Mouse (Mus musculus) ES-E14 (cell line): ENCODE results near the gene Pstk. TPM values are rescaled to one million over a fixed set of nuclear protein-coding genes. Genes with fewer than 3 reads are reported as not detected.
A peak's percentile ranks its signal among the peaks of the same experiment; 100 is the strongest.

ENCODE experiments used
- DNase-seq: peaks from one replicate; pipeline ENCODE4 v3.0.0-alpha.2; 2013; ENCODE audit warnings: low read depth, low spot score
- H3K27ac ChIP-seq: 2 replicates; pipeline ENCODE4 v1.5.1; 2012; ENCODE audit warnings: low read depth, mild to moderate bottlenecking, low read length, moderate library complexity, mixed read lengths; ENCODE audit not compliant: poor library complexity, insufficient read depth, severe bottlenecking
- H3K36me3 ChIP-seq: 2 replicates; pipeline ENCODE4 v1.6.1; 2012; ENCODE audit warnings: mild to moderate bottlenecking, low read length, moderate library complexity, mixed read lengths; ENCODE audit not compliant: control insufficient read depth, poor library complexity, insufficient read depth, severe bottlenecking
- H3K4me1 ChIP-seq, 2 experiments: fragments of 150-350 bp in 1 of 2; sonication (generic) in 1 of 2; 2 replicates each; pipeline ENCODE4 v1.6.1; 2012; ENCODE audit warnings: low read length in 2 of 2, mild to moderate bottlenecking in 1 of 2, mixed read lengths in 1 of 2; ENCODE audit not compliant: control insufficient read depth in 2 of 2, insufficient read depth in 2 of 2, poor library complexity in 1 of 2
- H3K4me3 ChIP-seq, 2 experiments: fragments of 150-350 bp in 1 of 2; sonication (generic) in 1 of 2; 2 replicates each; pipeline ENCODE4 v1.5.1; 2012; ENCODE audit warnings: low read length in 2 of 2, low read depth in 1 of 2, mild to moderate bottlenecking in 1 of 2, mixed read lengths in 1 of 2; ENCODE audit not compliant: insufficient read depth in 1 of 2, poor library complexity in 1 of 2, severe bottlenecking in 1 of 2
- H3K9ac ChIP-seq: 2 replicates; pipeline ENCODE4 v1.6.1; 2012; ENCODE audit warnings: low read depth, mild to moderate bottlenecking, low read length, mixed read lengths; ENCODE audit not compliant: poor library complexity, insufficient read depth, severe bottlenecking
- H3K9me3 ChIP-seq: fragments of 150-350 bp; sonication (generic); 2 replicates; pipeline ENCODE4 v1.6.1; 2012; ENCODE audit warnings: low read depth, mild to moderate bottlenecking, low read length; ENCODE audit not compliant: control insufficient read depth, insufficient read depth
- CHD2 ChIP-seq: IDR thresholded peaks from 2 replicates; pipeline ENCODE4 v1.6.1; 2014; ENCODE audit warnings: mild to moderate bottlenecking, low read depth, low read length, inconsistent platforms
- HCFC1 ChIP-seq: IDR thresholded peaks from 2 replicates; pipeline ENCODE4 v1.6.1; 2012; ENCODE audit warnings: low read length, inconsistent platforms, borderline replicate concordance; ENCODE audit not compliant: insufficient read depth
- MAFK ChIP-seq: IDR thresholded peaks from 2 replicates; pipeline ENCODE4 v1.6.1; 2014; ENCODE audit warnings: mild to moderate bottlenecking, low read depth, low read length, inconsistent platforms; ENCODE audit not compliant: insufficient read depth
- ZC3H11A ChIP-seq: IDR thresholded peaks from 2 replicates; pipeline ENCODE4 v1.6.1; 2012; ENCODE audit warnings: low read depth, mild to moderate bottlenecking, inconsistent platforms, low read length, borderline replicate concordance
- ZNF384 ChIP-seq: IDR thresholded peaks from 2 replicates; pipeline ENCODE4 v1.6.1; 2012; ENCODE audit warnings: low read depth, low read length, inconsistent platforms
- in situ Hi-C, 2 experiments: fragments of 600-800 bp; cut with MboI; formaldehyde crosslinking; loops; one replicate each; pipeline ENCODE4 v1.15.1; 2025; ENCODE audit warnings: low sequenced_read_pairs in 2 of 2, inconsistent platforms in 1 of 2; ENCODE audit not compliant: unreplicated experiment in 2 of 2
- total RNA-seq: library from RNA; depleted of rRNA; stranded (reverse); fragments of 300-350 nt; gene quantifications from 2 replicates; pipeline ENCODE4 v1.2.3, GENCODE M21; 2012; rRNA removed

Gene Pstk
- total RNA-seq, result 44.5 and 50.6 TPM in 2 replicates

- Histone ChIP-seq H3K9ac (peak within 1 kb of the TSS; percentile 92), H3K36me3 (peaks cover 2% of the 10 kb centered on the region; the same call in 1 of the 2 replicates), H3K27ac (no peak within 1 kb of the TSS), H3K4me1 (no peaks in the 10 kb centered on the region), H3K4me3 (peak within 1 kb of the TSS; percentile 85 to 88), H3K9me3 (no peaks in the 10 kb centered on the region)
- in situ Hi-C loops, result no loop called here
- TF ChIP-seq ZNF384, result no peak
- no peak for TF ChIP-seq ZC3H11A
- TF ChIP-seq CHD2, result no peak
- TF ChIP-seq HCFC1, result peak; percentile 68; the same call in 1 of the 2 replicates
- peak; percentile 80 for DNase-seq
Observed at GRCm38 (mm10) chr7:131370648-131371469, at the start of gene Pstk. TSS of gene Pstk (plus strand) at chr7:131371141.

DNA sequence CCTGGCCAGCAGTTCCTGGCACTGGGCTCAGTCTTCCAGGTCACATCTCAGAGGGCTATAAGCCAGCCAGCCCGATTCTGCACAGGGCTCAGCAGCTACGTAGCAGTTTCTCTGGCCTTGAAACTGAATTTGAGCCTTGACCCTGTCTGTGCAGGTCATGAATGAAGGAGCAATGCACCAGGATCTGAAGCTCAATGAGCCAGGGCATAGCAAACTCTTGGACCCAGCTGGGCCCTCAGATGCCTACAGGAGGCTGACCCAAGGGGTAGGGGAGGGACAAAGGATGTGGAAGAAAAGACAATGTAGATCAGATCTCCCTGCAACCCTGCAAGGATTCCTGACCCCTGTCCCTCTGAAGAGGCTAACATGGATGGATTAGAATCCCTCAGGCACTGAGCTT lies 48.7 kb upstream of the Pstk start, which contains the start of gene Cuzd1:
Cuzd1 (minus strand) TSS at position 101 of the 400 bp plus-strand sequence.
- no peaks in the 10 kb centered on the region for H3K9me3 ChIP-seq
- TF ChIP-seq MAFK (no peak), CHD2 (no peak)
- DNase-seq, result no peak
- H3K9ac ChIP-seq, result no peak within 1 kb of the TSS
- no peak within 1 kb of the TSS for H3K4me3 ChIP-seq
- H3K27ac ChIP-seq, result no peak within 1 kb of the TSS
- no peaks in the 10 kb centered on the region for H3K36me3 ChIP-seq
- in situ Hi-C loops, result no loop called here
- 0 out of 4 replicates have a peak, but pooled peaks cover 0 to 3% of the 10 kb centered on the region in 2 experiments for H3K4me1 ChIP-seq

- H3K36me3 ChIP-seq, result no peaks in the 10 kb centered on the region
- no peak for DNase-seq
- no peak overlapping the region for H3K9ac ChIP-seq
- no peak overlapping the region for H3K27ac ChIP-seq
- H3K9me3 ChIP-seq, result no peaks in the 10 kb centered on the region
- H3K4me1 ChIP-seq, result no peaks in the 10 kb centered on the region
- TF ChIP-seq CHD2 (no peak), ZNF384 (no peak), MAFK (no peak), HCFC1 (no peak)
- in situ Hi-C loops, result no loop called here
- H3K4me3 ChIP-seq, result no peak overlapping the region
Observed at GRCm38 (mm10) chr7:131327054-131327453, 43.9 kb upstream of the Pstk start.

- Histone ChIP-seq H3K9me3 (no peaks in the 10 kb centered on the region), H3K27ac (no peak within 1 kb of the TSS), H3K4me3 (no peak within 1 kb of the TSS), H3K36me3 (no peaks in the 10 kb centered on the region), H3K9ac (no peak within 1 kb of the TSS), H3K4me1 (no peaks in the 10 kb centered on the region)
- TF ChIP-seq CHD2, result no peak
- no peak for TF ChIP-seq HCFC1
- no peak for TF ChIP-seq MAFK
- TF ChIP-seq ZC3H11A, result no peak
- TF ChIP-seq ZNF384, result no peak
- DNase-seq, result no peak
- in situ Hi-C loops, result no loop called here
Observed at GRCm38 (mm10) chr7:131329416-131329815, 41.5 kb upstream of the Pstk start, which contains the start of gene Fam24b. TSS of gene Fam24b (minus strand) at chr7:131329516.
